ENCODE assay signal across 8 mouse cellular contexts in genomic region chr2:131234127-131234650, GRCm38 (mm10). TPM values are rescaled to one million over a fixed set of nuclear protein-coding genes. Genes with fewer than 3 reads are reported as not detected.
DNase-seq lines count a peak whose midpoint lies in the region; ATAC-seq and TF ChIP-seq lines count a peak whose summit lies in the region.

No protein-coding gene starts in this region.

- H3K9me3 ChIP-seq in intestine, postnatal 0 days (ENCODE audit: control insufficient read depth) = no peaks in the 10 kb centered on the region
- no peaks in the 10 kb centered on the region for H3K9me3 ChIP-seq in midbrain, embryonic 13.5 days

- peak; percentile 61 for DNase-seq in adrenal gland, postnatal 14 days
- no peak for DNase-seq in adrenal gland, adult 8-10 months
- no peak for DNase-seq in thymus, adult 2 months
- DNase-seq in thymus, postnatal 0 days (ENCODE audit: low spot score) = no peak
- DNase-seq in frontal cortex, postnatal 25 days (ENCODE audit: low spot score in 2 of 2) = no peak

- peak; percentile 2; the same call in 1 of the 2 replicates for TF ChIP-seq POLR2A in thymus, adult 2 months (IDR thresholded peaks at IDR 0.05; ENCODE audit: control insufficient read depth, extremely low read depth, insufficient read depth, low read length, poor library complexity)

- H3K4me2 ChIP-seq in intestine, postnatal 0 days (replicated peaks; ENCODE audit: low read depth) = peak overlapping the region; percentile 91
- H3K4me2 ChIP-seq in midbrain, embryonic 13.5 days (replicated peaks) = peak overlapping the region; percentile 83

- peaks cover 19% of the 10 kb centered on the region for H3K4me1 ChIP-seq in thymus, adult 2 months (replicated peaks; ENCODE audit: control insufficient read depth, insufficient read depth, low read length)
- H3K4me1 ChIP-seq in intestine, postnatal 0 days (replicated peaks; ENCODE audit: control insufficient read depth, insufficient read depth, low read length) = peaks cover 4% of the 10 kb centered on the region; the same call in 1 of the 2 replicates
- peaks cover 19% of the 10 kb centered on the region for H3K4me1 ChIP-seq in midbrain, embryonic 13.5 days (replicated peaks)

- H3K36me3 ChIP-seq in thymus, adult 2 months (ENCODE audit: control insufficient read depth, insufficient read depth, low read length) = no peaks in the 10 kb centered on the region
- H3K36me3 ChIP-seq in intestine, postnatal 0 days (ENCODE audit: control insufficient read depth, insufficient read depth) = peaks cover 7% of the 10 kb centered on the region; the same call in 1 of the 2 replicates
- no peaks in the 10 kb centered on the region for H3K36me3 ChIP-seq in midbrain, embryonic 13.5 days

- H3K9ac ChIP-seq in intestine, postnatal 0 days (ENCODE audit: low read depth, low read length) = peak overlapping the region; percentile 75
- peak overlapping the region; percentile 64 for H3K9ac ChIP-seq in midbrain, embryonic 13.5 days (replicated peaks)

- H3K4me3 ChIP-seq in thymus, adult 2 months (ENCODE audit: control insufficient read depth, insufficient read depth, low read length) = peak overlapping the region; percentile 79
- H3K4me3 ChIP-seq in intestine, postnatal 0 days (ENCODE audit: low read depth, low read length) = peak overlapping the region; percentile 63
- peak overlapping the region; percentile 52 for H3K4me3 ChIP-seq in midbrain, embryonic 13.5 days (replicated peaks)

- WGBS in thymus, adult 2 months = 9% methylated on average over 28 of the region's 28 CpGs
- 4% methylated on average over 28 of the region's 28 CpGs for WGBS in intestine, postnatal 0 days
- 12% methylated on average over 28 of the region's 28 CpGs for WGBS in midbrain, embryonic 13.5 days

- H3K27ac ChIP-seq in thymus, adult 2 months (ENCODE audit: control insufficient read depth, insufficient read depth, low read length) = no peak overlapping the region
- H3K27ac ChIP-seq in intestine, postnatal 0 days (ENCODE audit: low read depth, low read length) = peak overlapping the region; percentile 87
- H3K27ac ChIP-seq in midbrain, embryonic 13.5 days = no peak overlapping the region

- H3K27me3 ChIP-seq in thymus, adult 2 months (ENCODE audit: control insufficient read depth, insufficient read depth, low read length) = no peaks in the 10 kb centered on the region
- H3K27me3 ChIP-seq in intestine, postnatal 0 days (replicated peaks; ENCODE audit: control insufficient read depth, insufficient read depth, low read length) = no peaks in the 10 kb centered on the region
- no peaks in the 10 kb centered on the region for H3K27me3 ChIP-seq in midbrain, embryonic 13.5 days

- ATAC-seq in intestine, postnatal 0 days = peak; percentile 42
- ATAC-seq in midbrain, embryonic 13.5 days = peak; percentile 32
- no peak for ATAC-seq in monocyte, adult 5-6 weeks (replicated peaks; ENCODE audit: insufficient number of reproducible peaks, low FRiP score, low TSS enrichment, poor library complexity, severe bottlenecking)

- no peak for TF ChIP-seq CTCF in thymus, adult 2 months (IDR thresholded peaks at IDR 0.05; ENCODE audit: borderline replicate concordance, control insufficient read depth, extremely low read depth, insufficient read depth, low read length, poor library complexity)
- no peak for TF ChIP-seq CTCF in intestine, postnatal 0 days (IDR thresholded peaks at IDR 0.05; ENCODE audit: low read depth)

RNA-seq across cellular contexts. Expression of gene Mavs, which starts 0.3 kb away (rescaled TPM):
- total RNA-seq in adrenal gland, postnatal 14 days (2021) = 44.8 and 45.4 TPM in 2 replicates
- 10 to 100 TPM; 45.2 to 50.0 (median 46.1) TPM for total RNA-seq in adrenal gland, adult 8-10 months (2022)
- 53.0 and 59.8 TPM in 2 replicates for polyA plus RNA-seq in thymus, adult 2 months (2012; rRNA removed)
- polyA plus RNA-seq in thymus, postnatal 0 days (2015; fragmentation: Nextera tagmentation; extraction: Ambion mirVana) = 13.1 and 15.0 TPM in 2 replicates
- polyA plus RNA-seq in intestine, postnatal 0 days (2015; fragmentation: Nextera tagmentation; extraction: Ambion mirVana) = 27.2 and 28.5 TPM in 2 replicates
- polyA plus RNA-seq in midbrain, embryonic 13.5 days (2015; fragmentation: Nextera tagmentation; extraction: Ambion mirVana) = 6.6 and 8.6 TPM in 2 replicates
- 8.0 to 16.9 TPM (median 9.0 TPM) in 3 replicates for total RNA-seq in monocyte, adult 5-6 weeks (2017)

RNA-seq across cellular contexts. Expression of gene Ap5s1, which starts 27.3 kb away (rescaled TPM):
- 17.3 and 17.7 TPM in 2 replicates for total RNA-seq in adrenal gland, postnatal 14 days (2021)
- 10 to 100 TPM; 24.4 to 29.0 (median 26.6) TPM for total RNA-seq in adrenal gland, adult 8-10 months (2022)
- 45.7 and 52.7 TPM in 2 replicates for polyA plus RNA-seq in thymus, adult 2 months (2012; rRNA removed)
- polyA plus RNA-seq in thymus, postnatal 0 days (2015; fragmentation: Nextera tagmentation; extraction: Ambion mirVana) = 19.1 and 22.2 TPM in 2 replicates
- 37.3 and 37.5 TPM in 2 replicates for polyA plus RNA-seq in intestine, postnatal 0 days (2015; fragmentation: Nextera tagmentation; extraction: Ambion mirVana)
- polyA plus RNA-seq in midbrain, embryonic 13.5 days (2015; fragmentation: Nextera tagmentation; extraction: Ambion mirVana) = 32.7 and 33.4 TPM in 2 replicates
- total RNA-seq in monocyte, adult 5-6 weeks (2017) = 3.0 to 15.2 TPM (median 13.2 TPM) in 3 replicates

RNA-seq across cellular contexts. Expression of gene Pank2, which starts 28.1 kb away (rescaled TPM):
- 56.5 and 58.5 TPM in 2 replicates for total RNA-seq in adrenal gland, postnatal 14 days (2021)
- 10 to 100 TPM; 49.0 to 61.9 (median 53.7) TPM for total RNA-seq in adrenal gland, adult 8-10 months (2022)
- 25.4 and 27.4 TPM in 2 replicates for polyA plus RNA-seq in thymus, adult 2 months (2012; rRNA removed)
- polyA plus RNA-seq in thymus, postnatal 0 days (2015; fragmentation: Nextera tagmentation; extraction: Ambion mirVana) = 48.6 and 52.5 TPM in 2 replicates
- polyA plus RNA-seq in intestine, postnatal 0 days (2015; fragmentation: Nextera tagmentation; extraction: Ambion mirVana) = 32.4 and 35.1 TPM in 2 replicates
- 29.2 and 33.9 TPM in 2 replicates for polyA plus RNA-seq in midbrain, embryonic 13.5 days (2015; fragmentation: Nextera tagmentation; extraction: Ambion mirVana)
- 38.1 to 53.4 TPM (median 45.9 TPM) in 3 replicates for total RNA-seq in monocyte, adult 5-6 weeks (2017)

RNA-seq across cellular contexts. Expression of gene Spef1, which starts 47.1 kb away (rescaled TPM):
- 7.0 and 7.5 TPM in 2 replicates for total RNA-seq in adrenal gland, postnatal 14 days (2021)
- 1 to 10 TPM; 4.0 to 6.4 (median 5.1) TPM for total RNA-seq in adrenal gland, adult 8-10 months (2022)
- polyA plus RNA-seq in thymus, adult 2 months (2012; rRNA removed) = 8.3 and 8.7 TPM in 2 replicates
- 1.4 and 1.5 TPM in 2 replicates for polyA plus RNA-seq in thymus, postnatal 0 days (2015; fragmentation: Nextera tagmentation; extraction: Ambion mirVana)
- 2.0 and 2.1 TPM in 2 replicates for polyA plus RNA-seq in intestine, postnatal 0 days (2015; fragmentation: Nextera tagmentation; extraction: Ambion mirVana)
- polyA plus RNA-seq in midbrain, embryonic 13.5 days (2015; fragmentation: Nextera tagmentation; extraction: Ambion mirVana) = 10.8 and 11.5 TPM in 2 replicates
- 0.38 to 1.6 TPM in 2 of 3 replicates, not detected in the other for total RNA-seq in monocyte, adult 5-6 weeks (2017)

RNA-seq across cellular contexts. Expression of gene Cdc25b, which starts 47.4 kb away (rescaled TPM):
- total RNA-seq in adrenal gland, postnatal 14 days (2021) = 16.1 and 17.8 TPM in 2 replicates
- total RNA-seq in adrenal gland, adult 8-10 months (2022) = 1 to 10 TPM; 4.5 to 9.4 (median 6.3) TPM
- polyA plus RNA-seq in thymus, adult 2 months (2012; rRNA removed) = 121 and 150 TPM in 2 replicates
- polyA plus RNA-seq in thymus, postnatal 0 days (2015; fragmentation: Nextera tagmentation; extraction: Ambion mirVana) = 48.4 and 58.6 TPM in 2 replicates
- polyA plus RNA-seq in intestine, postnatal 0 days (2015; fragmentation: Nextera tagmentation; extraction: Ambion mirVana) = 10.9 and 12.4 TPM in 2 replicates
- 50.6 and 59.3 TPM in 2 replicates for polyA plus RNA-seq in midbrain, embryonic 13.5 days (2015; fragmentation: Nextera tagmentation; extraction: Ambion mirVana)
- 7.7 to 39.4 TPM (median 11.3 TPM) in 3 replicates for total RNA-seq in monocyte, adult 5-6 weeks (2017)
